Mouse (Mus musculus): ENCODE measurements around the gene Cfd. TPM values are rescaled to one million over a fixed set of nuclear protein-coding genes. Genes with fewer than 3 reads are reported as not detected.

Cfd gene
- total and polyA plus RNA-seq, 3 experiments = 0.26 TPM; not detected in 2

GRCm38 (mm10) chr10:79874290-79874862 is 16.3 kb upstream of the Cfd start, which contains the start of the genes Prtn3 and Plppr3:
Gene Prtn3, plus strand, starts transcription at chr10:79874476.
Gene Plppr3, minus strand, starts transcription at chr10:79874634.
- in situ Hi-C loops (cut with MboI; ENCODE audit: low pct_ligation_motif_present, low pct_unique_long_range_greater_than_20kb, low sequenced_read_pairs) = no loop called here
- peaks cover 10 to 24% of the 10 kb centered on the region in 2 experiments for H3K4me1 ChIP-seq (ENCODE audit: control insufficient read depth in 1 of 2, insufficient read depth in 2 of 2)

DNA sequence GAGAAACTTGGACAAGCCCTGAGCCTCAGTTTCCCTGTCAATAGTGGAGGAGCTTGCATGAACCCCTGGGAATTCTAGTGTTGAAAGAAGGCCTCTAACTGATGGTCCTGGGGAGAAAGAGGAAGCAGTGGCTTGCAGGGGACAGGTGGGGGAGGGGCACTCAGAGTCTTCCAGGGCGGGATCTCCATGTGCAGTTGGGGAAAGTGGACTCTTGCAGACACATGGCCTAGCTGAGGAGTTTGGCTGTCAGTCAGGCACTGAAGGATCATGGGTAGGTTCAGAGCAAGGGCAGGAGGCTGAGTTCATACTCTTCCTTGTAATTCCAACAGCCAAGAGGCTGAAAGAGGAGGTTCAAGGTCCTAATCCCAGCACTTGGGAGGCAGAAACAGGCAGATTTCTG is 13.5 kb upstream of the Cfd start:
- Histone ChIP-seq H3K27me3 (replicated peaks) (no peaks in the 10 kb centered on the region), H3K4me3 (replicated peaks in 1 of 3; ENCODE audit: low read depth in 2 of 3, low read length in 2 of 3, poor library complexity in 1 of 3) (no peak overlapping the region), H3K27ac (ENCODE audit: insufficient read depth, low read depth) (no peak overlapping the region), H3K4me1 (ENCODE audit: control insufficient read depth in 1 of 2, insufficient read depth in 2 of 2) (peaks cover 20 to 40% of the 10 kb centered on the region in 2 experiments), H3K79me2 (replicated peaks; ENCODE audit: control insufficient read depth, extremely low read depth, insufficient read depth, poor library complexity, severe bottlenecking) (no peaks in the 10 kb centered on the region), H3K9me3 (replicated peaks; ENCODE audit: low read length) (no peaks in the 10 kb centered on the region), H3K4me2 (ENCODE audit: insufficient read depth, low read depth, poor library complexity, severe bottlenecking) (no peak overlapping the region; the same call in 1 of the 2 replicates), H3K36me3 (replicated peaks in 1 of 2; ENCODE audit: control insufficient read depth in 1 of 2, insufficient read depth in 1 of 2, low read length in 1 of 2) (no peaks in the 10 kb centered on the region), H3K9ac (ENCODE audit: insufficient read depth, low read depth) (no peak overlapping the region)
- in situ Hi-C loops (cut with MboI; ENCODE audit: low pct_ligation_motif_present, low pct_unique_long_range_greater_than_20kb, low sequenced_read_pairs) = no loop called here
- dilution Hi-C loops (cut with MboI; ENCODE audit: extremely low pct_ligation_motif_present, extremely low pct_unique_long_range_greater_than_20kb, low sequenced_read_pairs) = no loop called here
- TF ChIP-seq CHD2 (IDR thresholded peaks at IDR 0.05; ENCODE audit: low read length) (peak; percentile 63), USF2 (conservative IDR thresholded peaks at IDR 0.05; ENCODE audit: low read depth, low read length) (no peak), TBP (conservative IDR thresholded peaks at IDR 0.05; ENCODE audit: low read depth, low read length) (no peak), NELFE (IDR thresholded peaks at IDR 0.05; ENCODE audit: low read depth, low read length) (no peak), ZNF384 (IDR thresholded peaks at IDR 0.05; ENCODE audit: low read depth, low read length) (no peak), ZC3H11A (IDR thresholded peaks at IDR 0.05; ENCODE audit: low read depth, low read length) (no peak), MAX (IDR thresholded peaks at IDR 0.05; ENCODE audit: low read length) (peak; percentile 46; the same call in 1 of the 2 replicates), E2F4 (IDR thresholded peaks at IDR 0.05; ENCODE audit: insufficient replicate concordance, low read depth, low read length) (no peak), SMC3 (IDR thresholded peaks at IDR 0.05; ENCODE audit: low read depth, low read length) (no peak), RAD21 (IDR thresholded peaks at IDR 0.05; ENCODE audit: low read depth, low read length) (no peak), EP300 (IDR thresholded peaks at IDR 0.05; ENCODE audit: low read length) (no peak), KAT2A (IDR thresholded peaks at IDR 0.05; ENCODE audit: insufficient replicate concordance, low read length) (no peak), ZMIZ1 (IDR thresholded peaks at IDR 0.05; ENCODE audit: low read depth, low read length) (no peak), MAFK (IDR thresholded peaks at IDR 0.05; ENCODE audit: insufficient replicate concordance, low read length) (no peak), CHD1 (IDR thresholded peaks at IDR 0.05; ENCODE audit: low read depth, low read length) (no peak), MXI1 (IDR thresholded peaks at IDR 0.05; ENCODE audit: low read depth, low read length) (0 out of 2 replicates have a peak, but pooled peaks have one; percentile 28), POLR2A (IDR thresholded peaks at IDR 0.05; ENCODE audit: low read depth, low read length) (no peak), MAZ (IDR thresholded peaks at IDR 0.05; ENCODE audit: low read depth, low read length) (no peak), MEF2A (IDR thresholded peaks at IDR 0.05; ENCODE audit: borderline replicate concordance, low read depth, low read length) (no peak), ETS1 (conservative IDR thresholded peaks at IDR 0.05; ENCODE audit: low read depth, low read length) (no peak), IRF4 (IDR thresholded peaks at IDR 0.05; ENCODE audit: low read depth, low read length) (no peak)
- DNase-seq (ENCODE audit: extremely low read depth) = peak; percentile 43

More at GRCm38 (mm10) chr10:79874290-79874862, 16.3 kb upstream of the Cfd start, which contains the start of the genes Prtn3 and Plppr3:
- dilution Hi-C loops (cut with MboI; ENCODE audit: extremely low pct_ligation_motif_present, extremely low pct_unique_long_range_greater_than_20kb, low sequenced_read_pairs) = no loop called here
- DNase-seq (ENCODE audit: extremely low read depth) = no peak
- Histone ChIP-seq H3K9ac (ENCODE audit: insufficient read depth, low read depth) (no peak within 1 kb of the TSS), H3K9me3 (replicated peaks; ENCODE audit: low read length) (no peaks in the 10 kb centered on the region), H3K36me3 (replicated peaks in 1 of 2; ENCODE audit: control insufficient read depth in 1 of 2, insufficient read depth in 1 of 2, low read length in 1 of 2) (no peaks in the 10 kb centered on the region), H3K79me2 (replicated peaks; ENCODE audit: control insufficient read depth, extremely low read depth, insufficient read depth, poor library complexity, severe bottlenecking) (no peaks in the 10 kb centered on the region), H3K27ac (ENCODE audit: insufficient read depth, low read depth) (no peak within 1 kb of the TSS), H3K27me3 (replicated peaks) (no peaks in the 10 kb centered on the region), H3K4me2 (ENCODE audit: insufficient read depth, low read depth, poor library complexity, severe bottlenecking) (peak within 1 kb of the TSS; percentile 59), H3K4me3 (replicated peaks in 1 of 3; ENCODE audit: low read depth in 2 of 3, low read length in 2 of 3, poor library complexity in 1 of 3) (no peak within 1 kb of the TSS)
- TF ChIP-seq MAFK (IDR thresholded peaks at IDR 0.05; ENCODE audit: insufficient replicate concordance, low read length) = no peak
- TF ChIP-seq E2F4 (IDR thresholded peaks at IDR 0.05; ENCODE audit: insufficient replicate concordance, low read depth, low read length) = no peak
- TF ChIP-seq RAD21 (IDR thresholded peaks at IDR 0.05; ENCODE audit: low read depth, low read length) = no peak
- TF ChIP-seq RCOR1 (conservative IDR thresholded peaks at IDR 0.05; ENCODE audit: low read depth, low read length) = no peak
- no peak for TF ChIP-seq NRF1 (IDR thresholded peaks at IDR 0.05; ENCODE audit: low read depth, low read length)
- TF ChIP-seq KAT2A (IDR thresholded peaks at IDR 0.05; ENCODE audit: insufficient replicate concordance, low read length) = no peak
- TF ChIP-seq MAZ (IDR thresholded peaks at IDR 0.05; ENCODE audit: low read depth, low read length) = no peak
- no peak for TF ChIP-seq NELFE (IDR thresholded peaks at IDR 0.05; ENCODE audit: low read depth, low read length)
- TF ChIP-seq MYC (IDR thresholded peaks at IDR 0.05; ENCODE audit: low read depth, low read length) = no peak
- TF ChIP-seq SMC3 (IDR thresholded peaks at IDR 0.05; ENCODE audit: low read depth, low read length) = no peak
- TF ChIP-seq PAX5 (IDR thresholded peaks at IDR 0.05; ENCODE audit: low read length) = no peak
- TF ChIP-seq BHLHE40 (IDR thresholded peaks at IDR 0.05; ENCODE audit: low read depth, low read length) = no peak
- no peak for TF ChIP-seq ZKSCAN1 (IDR thresholded peaks at IDR 0.05; ENCODE audit: borderline replicate concordance, low read depth, low read length)
- TF ChIP-seq ELF1 (IDR thresholded peaks at IDR 0.05; ENCODE audit: low read depth, low read length) = no peak
- TF ChIP-seq USF2 (conservative IDR thresholded peaks at IDR 0.05; ENCODE audit: low read depth, low read length) = no peak
- TF ChIP-seq TBP (conservative IDR thresholded peaks at IDR 0.05; ENCODE audit: low read depth, low read length) = no peak
- TF ChIP-seq MXI1 (IDR thresholded peaks at IDR 0.05; ENCODE audit: low read depth, low read length) = no peak
- TF ChIP-seq GABPA (IDR thresholded peaks at IDR 0.05; ENCODE audit: insufficient replicate concordance, low read depth, low read length) = no peak
- TF ChIP-seq JUND (conservative IDR thresholded peaks at IDR 0.05; ENCODE audit: low read depth, low read length) = no peak
